Mouse (Mus musculus): Measurements from ENCODE around the gene Psmd13. TPM values are rescaled to one million over a fixed set of nuclear protein-coding genes. Genes with fewer than 3 reads are reported as not detected.

Psmd13 gene
- polyA plus RNA-seq (2014; fragmentation: Illumina TruSeq; extraction: RNeasy Lipid Tissue Mini Kit (QIAGEN cat#74804); ENCODE audit: low read depth, low replicate concordance): 142 TPM

DNA sequence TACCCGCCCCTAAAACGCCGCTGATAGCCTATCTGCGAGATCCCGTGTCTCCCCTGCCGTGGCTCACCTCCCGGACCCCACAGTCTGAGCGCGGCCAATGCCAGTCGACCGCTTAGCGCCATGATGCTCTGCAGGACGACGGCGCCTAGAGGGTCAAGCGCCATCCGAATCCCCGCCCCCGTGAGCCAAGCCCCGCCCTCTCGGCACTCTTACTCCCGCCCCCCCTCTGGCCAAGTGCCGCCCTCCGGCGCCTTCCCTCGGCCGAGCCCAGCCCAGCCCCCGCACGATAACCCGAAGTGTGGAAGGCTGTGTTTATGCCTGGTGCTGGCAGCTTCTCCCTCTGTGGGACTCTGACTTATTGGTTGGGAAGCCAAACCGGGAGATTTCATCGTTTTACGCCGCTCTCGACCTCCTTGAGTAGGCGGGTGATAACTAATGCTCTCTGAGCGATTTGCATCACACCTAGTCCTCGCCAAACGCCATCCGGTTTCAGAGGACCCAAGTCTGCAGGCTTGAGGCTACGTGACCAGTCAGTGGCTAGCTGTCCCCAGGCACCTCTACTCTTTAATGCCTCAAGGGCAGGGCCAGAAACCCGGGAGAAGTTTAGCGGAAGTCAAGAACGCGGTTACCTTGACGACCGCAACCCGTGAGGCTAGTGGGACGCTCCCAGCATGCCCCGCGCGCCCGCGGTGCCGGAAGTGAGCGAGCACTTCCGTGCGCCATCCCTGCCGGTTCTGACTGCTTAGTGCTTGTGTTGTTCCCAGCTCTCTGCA lies at the start of gene Psmd13, which contains the start of gene Sirt3:
TSS of gene Psmd13 (plus strand) at position 273 of the 773 bp plus-strand sequence.
TSS of gene Sirt3 (minus strand) at position 614 of the 773 bp plus-strand sequence.

GRCm38 (mm10) chr7:140834968-140835757 lies 46.6 kb upstream of the Psmd13 start, which contains the start of gene Urah:
Gene Urah, plus strand, starts transcription at chr7:140835018.

GRCm38 (mm10) chr7:140844905-140845665 lies 36.7 kb upstream of the Psmd13 start, which contains the start of gene Scgb1c1:
Gene Scgb1c1, plus strand, starts transcription at chr7:140845547.

GRCm38 (mm10) chr7:140847755-140848580 lies 33.8 kb upstream of the Psmd13 start, which contains the start of gene Odf3:
Gene Odf3, plus strand, starts transcription at chr7:140847805.

GRCm38 (mm10) chr7:140855860-140856784 lies 25.6 kb upstream of the Psmd13 start, which contains the start of gene Gm45785:
Gene Gm45785, minus strand, starts transcription at chr7:140856331.

DNA sequence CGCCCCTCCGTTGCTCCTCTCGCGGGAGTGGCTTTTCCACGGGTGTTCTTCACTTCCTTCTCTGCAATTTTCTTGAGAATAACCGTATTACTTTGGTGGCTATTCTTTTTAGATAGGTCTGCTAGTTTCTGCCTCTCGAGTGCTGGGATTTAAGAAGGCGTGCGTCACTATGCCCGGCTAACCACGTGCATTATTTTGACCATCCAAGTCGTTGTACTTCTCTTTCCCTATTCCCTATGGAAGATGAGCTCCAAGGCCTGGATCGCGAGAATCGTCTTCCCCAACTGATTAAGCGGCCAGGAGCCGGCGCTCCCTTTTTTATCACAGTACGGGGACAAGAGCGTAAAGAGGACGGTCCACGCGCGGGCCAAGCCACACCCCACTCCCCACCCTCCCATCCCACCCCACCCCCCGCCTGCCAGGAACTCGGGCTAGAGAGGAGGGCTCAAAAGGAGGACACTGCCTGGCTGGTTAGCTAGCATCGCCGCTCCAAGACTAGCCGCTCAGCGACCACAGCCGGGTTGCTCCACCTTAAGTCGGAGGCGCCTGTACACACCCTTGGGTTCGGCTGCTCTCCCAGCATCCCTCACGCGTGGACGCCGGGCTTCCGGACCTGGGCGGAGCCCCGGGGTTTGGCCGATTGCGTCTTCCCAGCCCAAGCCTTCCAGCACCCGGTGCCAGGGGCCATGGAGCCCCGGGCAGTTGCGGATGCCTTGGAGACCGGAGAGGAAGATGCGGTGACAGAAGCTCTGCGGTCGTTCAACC lies 24.8 kb upstream of the Psmd13 start, which contains the start of gene Ric8a:
TSS of gene Ric8a (plus strand) at position 173 of the 765 bp plus-strand sequence.

DNA sequence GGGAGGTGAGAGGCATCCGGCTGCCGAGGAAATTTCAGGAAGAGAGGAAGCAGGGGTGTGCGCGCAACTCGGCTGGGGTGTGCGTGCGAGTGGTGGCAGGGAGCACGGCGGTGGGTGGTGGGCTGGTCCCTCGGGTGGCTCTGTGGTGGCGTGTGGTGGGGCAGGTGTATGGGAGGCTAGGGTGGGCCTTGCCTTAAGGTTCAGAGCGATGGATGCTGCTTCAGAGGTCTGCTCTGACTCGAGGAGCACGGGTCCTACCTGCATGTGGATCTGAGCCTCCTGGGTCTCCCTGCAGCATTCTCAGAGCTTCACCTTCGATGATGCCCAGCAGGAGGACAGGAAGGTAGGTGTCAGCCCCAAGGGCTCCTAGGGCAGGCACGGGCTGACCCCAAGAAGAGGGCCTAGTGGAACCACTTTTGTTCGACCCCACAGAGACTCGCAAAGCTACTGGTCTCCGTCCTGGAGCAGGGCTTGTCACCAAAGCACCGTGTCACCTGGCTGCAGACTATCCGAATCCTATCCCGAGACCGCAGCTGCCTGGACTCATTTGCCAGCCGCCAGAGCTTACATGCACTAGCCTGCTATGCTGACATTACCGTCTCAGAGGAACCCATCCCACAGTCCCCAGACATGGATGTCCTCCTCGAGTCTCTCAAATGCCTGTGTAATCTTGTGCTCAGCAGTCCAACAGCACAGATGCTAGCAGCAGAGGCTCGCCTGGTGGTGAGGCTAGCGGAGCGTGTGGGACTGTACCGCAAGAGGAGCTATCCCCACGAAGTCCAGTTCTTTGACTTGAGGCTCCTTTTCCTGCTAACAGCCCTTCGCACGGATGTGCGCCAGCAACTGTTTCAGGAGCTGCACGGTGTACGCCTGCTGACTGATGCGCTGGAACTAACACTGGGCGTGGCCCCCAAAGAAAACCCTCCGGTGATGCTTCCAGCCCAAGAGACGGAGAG lies 23.9 kb upstream of the Psmd13 start, which contains the start of gene Bet1l:
TSS of gene Bet1l (minus strand) at position 28 of the 956 bp plus-strand sequence.

DNA sequence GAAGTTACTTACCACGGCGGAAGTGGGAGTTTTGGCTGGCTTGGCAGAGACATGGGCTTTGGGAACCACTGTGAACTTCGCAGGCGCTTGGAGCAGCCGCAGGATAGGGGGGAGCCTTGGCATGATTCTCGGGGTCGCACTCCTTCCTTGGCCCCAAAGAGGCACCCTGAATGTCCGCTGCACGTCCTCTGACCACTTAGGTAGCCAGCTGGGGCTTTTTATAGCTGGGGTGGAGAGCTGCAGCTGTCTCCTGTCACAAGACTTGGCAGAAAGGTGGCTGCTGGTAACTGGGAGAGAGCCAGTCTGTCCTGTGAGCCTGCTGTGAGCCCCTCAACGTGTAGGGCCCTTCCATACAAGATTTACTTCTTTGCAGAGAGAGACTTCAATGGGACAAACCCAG lies 18.5 kb downstream of the Psmd13 start, which contains the start of gene Cox8b:
TSS of gene Cox8b (minus strand) at position 227 of the 400 bp plus-strand sequence.

DNA sequence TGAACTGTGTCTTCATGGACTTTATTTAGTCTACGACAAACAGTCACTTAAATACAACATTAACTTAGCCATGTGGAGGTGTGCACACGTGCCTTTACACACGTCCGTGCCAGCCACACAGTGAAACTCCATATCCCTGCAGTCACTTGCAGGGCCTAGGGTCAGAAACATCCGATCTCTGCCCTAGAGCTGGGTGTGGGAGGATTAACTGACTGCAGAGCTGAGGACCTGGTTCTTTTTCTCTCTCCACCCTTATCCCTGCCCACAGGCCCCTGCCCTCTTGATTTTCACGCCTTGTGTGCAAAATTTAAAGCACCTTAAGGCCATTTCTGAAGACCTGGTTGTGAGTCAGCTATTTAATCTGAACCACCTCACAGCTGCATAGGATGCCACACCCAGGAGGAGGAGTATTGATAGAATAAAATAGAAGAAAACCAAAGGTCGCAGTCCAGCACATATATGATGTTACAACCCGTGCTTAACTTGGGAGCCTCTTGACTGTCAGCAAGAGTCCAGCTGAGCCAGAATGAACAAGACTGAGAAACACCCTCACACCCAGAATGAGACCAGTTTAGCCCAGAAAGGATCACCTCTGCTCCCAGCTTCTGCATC lies 38.8 kb downstream of the Psmd13 start, which contains the start of gene Nlrp6:
TSS of gene Nlrp6 (plus strand) at position 485 of the 612 bp plus-strand sequence.

GRCm38 (mm10) chr7:140941222-140942051 lies 59.7 kb downstream of the Psmd13 start, which contains the start of gene Pgghg:
Gene Pgghg, plus strand, starts transcription at chr7:140941391.

Other genes starting within 250 kb of the Psmd13 start
- not detected for gene Olfr53, start 235.5 kb upstream of the Psmd13 start, polyA plus RNA-seq (2014; fragmentation: Illumina TruSeq; extraction: RNeasy Lipid Tissue Mini Kit (QIAGEN cat#74804); ENCODE audit: low read depth, low replicate concordance)
- 0.08 TPM for gene Olfr539, start 222.0 kb upstream of the Psmd13 start, polyA plus RNA-seq (2014; fragmentation: Illumina TruSeq; extraction: RNeasy Lipid Tissue Mini Kit (QIAGEN cat#74804); ENCODE audit: low read depth, low replicate concordance)
- gene Olfr45, start 200.0 kb upstream of the Psmd13 start, polyA plus RNA-seq (2014; fragmentation: Illumina TruSeq; extraction: RNeasy Lipid Tissue Mini Kit (QIAGEN cat#74804); ENCODE audit: low read depth, low replicate concordance): not detected
- not detected for gene Olfr541, start 184.7 kb upstream of the Psmd13 start, polyA plus RNA-seq (2014; fragmentation: Illumina TruSeq; extraction: RNeasy Lipid Tissue Mini Kit (QIAGEN cat#74804); ENCODE audit: low read depth, low replicate concordance)
- 1.8 TPM for gene Cyp2e1, start 118.2 kb upstream of the Psmd13 start, polyA plus RNA-seq (2014; fragmentation: Illumina TruSeq; extraction: RNeasy Lipid Tissue Mini Kit (QIAGEN cat#74804); ENCODE audit: low read depth, low replicate concordance)
- 395 TPM for gene Syce1, start 94.1 kb upstream of the Psmd13 start, polyA plus RNA-seq (2014; fragmentation: Illumina TruSeq; extraction: RNeasy Lipid Tissue Mini Kit (QIAGEN cat#74804); ENCODE audit: low read depth, low replicate concordance)
- 5.9 TPM for gene Zfp941, start 59.8 kb upstream of the Psmd13 start, polyA plus RNA-seq (2014; fragmentation: Illumina TruSeq; extraction: RNeasy Lipid Tissue Mini Kit (QIAGEN cat#74804); ENCODE audit: low read depth, low replicate concordance)
- not detected for gene Urah, start 47.0 kb upstream of the Psmd13 start, polyA plus RNA-seq (2014; fragmentation: Illumina TruSeq; extraction: RNeasy Lipid Tissue Mini Kit (QIAGEN cat#74804); ENCODE audit: low read depth, low replicate concordance)
- not detected for gene Scgb1c1, start 36.4 kb upstream of the Psmd13 start, polyA plus RNA-seq (2014; fragmentation: Illumina TruSeq; extraction: RNeasy Lipid Tissue Mini Kit (QIAGEN cat#74804); ENCODE audit: low read depth, low replicate concordance)
- 8.1 TPM for gene Odf3, start 34.2 kb upstream of the Psmd13 start, polyA plus RNA-seq (2014; fragmentation: Illumina TruSeq; extraction: RNeasy Lipid Tissue Mini Kit (QIAGEN cat#74804); ENCODE audit: low read depth, low replicate concordance)
- not detected for gene Gm45785, start 25.6 kb upstream of the Psmd13 start, polyA plus RNA-seq (2014; fragmentation: Illumina TruSeq; extraction: RNeasy Lipid Tissue Mini Kit (QIAGEN cat#74804); ENCODE audit: low read depth, low replicate concordance)
- 2.5 TPM for gene Ric8a, start 25.0 kb upstream of the Psmd13 start, polyA plus RNA-seq (2014; fragmentation: Illumina TruSeq; extraction: RNeasy Lipid Tissue Mini Kit (QIAGEN cat#74804); ENCODE audit: low read depth, low replicate concordance)
- gene Bet1l, start 24.4 kb upstream of the Psmd13 start, polyA plus RNA-seq (2014; fragmentation: Illumina TruSeq; extraction: RNeasy Lipid Tissue Mini Kit (QIAGEN cat#74804); ENCODE audit: low read depth, low replicate concordance): 4.3 TPM
- gene Sirt3, start 341 bp downstream of the Psmd13 start, polyA plus RNA-seq (2014; fragmentation: Illumina TruSeq; extraction: RNeasy Lipid Tissue Mini Kit (QIAGEN cat#74804); ENCODE audit: low read depth, low replicate concordance): 9.5 TPM
- gene Cox8b, start 18.5 kb downstream of the Psmd13 start, polyA plus RNA-seq (2014; fragmentation: Illumina TruSeq; extraction: RNeasy Lipid Tissue Mini Kit (QIAGEN cat#74804); ENCODE audit: low read depth, low replicate concordance): not detected
- gene Nlrp6, start 38.9 kb downstream of the Psmd13 start, polyA plus RNA-seq (2014; fragmentation: Illumina TruSeq; extraction: RNeasy Lipid Tissue Mini Kit (QIAGEN cat#74804); ENCODE audit: low read depth, low replicate concordance): not detected
- gene Pgghg, start 59.4 kb downstream of the Psmd13 start, polyA plus RNA-seq (2014; fragmentation: Illumina TruSeq; extraction: RNeasy Lipid Tissue Mini Kit (QIAGEN cat#74804); ENCODE audit: low read depth, low replicate concordance): 0.11 TPM
- not detected for gene Ifitm5, start 68.3 kb downstream of the Psmd13 start, polyA plus RNA-seq (2014; fragmentation: Illumina TruSeq; extraction: RNeasy Lipid Tissue Mini Kit (QIAGEN cat#74804); ENCODE audit: low read depth, low replicate concordance)
- gene Gm45717, start 74.0 kb downstream of the Psmd13 start, polyA plus RNA-seq (2014; fragmentation: Illumina TruSeq; extraction: RNeasy Lipid Tissue Mini Kit (QIAGEN cat#74804); ENCODE audit: low read depth, low replicate concordance): not detected
- 4.3 TPM for gene Ifitm2, start 74.0 kb downstream of the Psmd13 start, polyA plus RNA-seq (2014; fragmentation: Illumina TruSeq; extraction: RNeasy Lipid Tissue Mini Kit (QIAGEN cat#74804); ENCODE audit: low read depth, low replicate concordance)
- not detected for gene Ifitm1, start 85.3 kb downstream of the Psmd13 start, polyA plus RNA-seq (2014; fragmentation: Illumina TruSeq; extraction: RNeasy Lipid Tissue Mini Kit (QIAGEN cat#74804); ENCODE audit: low read depth, low replicate concordance)
- 1.7 TPM for gene Ifitm3, start 128.8 kb downstream of the Psmd13 start, polyA plus RNA-seq (2014; fragmentation: Illumina TruSeq; extraction: RNeasy Lipid Tissue Mini Kit (QIAGEN cat#74804); ENCODE audit: low read depth, low replicate concordance)
- not detected for gene Ifitm6, start 136.0 kb downstream of the Psmd13 start, polyA plus RNA-seq (2014; fragmentation: Illumina TruSeq; extraction: RNeasy Lipid Tissue Mini Kit (QIAGEN cat#74804); ENCODE audit: low read depth, low replicate concordance)
- not detected for gene Gm17387, start 147.2 kb downstream of the Psmd13 start, polyA plus RNA-seq (2014; fragmentation: Illumina TruSeq; extraction: RNeasy Lipid Tissue Mini Kit (QIAGEN cat#74804); ENCODE audit: low read depth, low replicate concordance)
- gene B4galnt4, start 179.1 kb downstream of the Psmd13 start, polyA plus RNA-seq (2014; fragmentation: Illumina TruSeq; extraction: RNeasy Lipid Tissue Mini Kit (QIAGEN cat#74804); ENCODE audit: low read depth, low replicate concordance): 1.2 TPM
- gene Pkp3, start 196.2 kb downstream of the Psmd13 start, polyA plus RNA-seq (2014; fragmentation: Illumina TruSeq; extraction: RNeasy Lipid Tissue Mini Kit (QIAGEN cat#74804); ENCODE audit: low read depth, low replicate concordance): not detected
- gene Sigirr, start 218.6 kb downstream of the Psmd13 start, polyA plus RNA-seq (2014; fragmentation: Illumina TruSeq; extraction: RNeasy Lipid Tissue Mini Kit (QIAGEN cat#74804); ENCODE audit: low read depth, low replicate concordance): not detected
- gene Ano9, start 235.8 kb downstream of the Psmd13 start, polyA plus RNA-seq (2014; fragmentation: Illumina TruSeq; extraction: RNeasy Lipid Tissue Mini Kit (QIAGEN cat#74804); ENCODE audit: low read depth, low replicate concordance): 0.18 TPM
- 179 TPM for gene Ptdss2, start 240.4 kb downstream of the Psmd13 start, polyA plus RNA-seq (2014; fragmentation: Illumina TruSeq; extraction: RNeasy Lipid Tissue Mini Kit (QIAGEN cat#74804); ENCODE audit: low read depth, low replicate concordance)

Measured in testis, adult 10 weeks (tissue).